Mouse (Mus musculus): ENCODE results near the gene Apoa2. TPM values are rescaled to one million over a fixed set of nuclear protein-coding genes. Genes with fewer than 3 reads are reported as not detected.

Gene Apoa2
- not detected in 4 replicates for total RNA-seq (2023; ENCODE audit: inconsistent age)

GRCm38 (mm10) chr1:171224857-171225256 is at the start of gene Apoa2:
TSS of gene Apoa2 (plus strand) at chr1:171225054.

GRCm38 (mm10) chr1:171195887-171196397 is 28.9 kb upstream of the Apoa2 start, which contains the start of gene Pcp4l1:
TSS of gene Pcp4l1 (minus strand) at chr1:171196268.

GRCm38 (mm10) chr1:171213801-171214496 is 10.9 kb upstream of the Apoa2 start, which contains the start of gene Nr1i3:
TSS of gene Nr1i3 (plus strand) at chr1:171213970.

GRCm38 (mm10) chr1:171222238-171223155 is 2.4 kb upstream of the Apoa2 start, which contains the start of gene Tomm40l:
TSS of gene Tomm40l (minus strand) at chr1:171222514.

GRCm38 (mm10) chr1:171234126-171234525 is 9.3 kb downstream of the Apoa2 start, which contains the start of gene Fcer1g:
TSS of gene Fcer1g (minus strand) at chr1:171234365.

GRCm38 (mm10) chr1:171249913-171250600 is 25.2 kb downstream of the Apoa2 start, which contains the start of gene Adamts4:
TSS of gene Adamts4 (plus strand) at chr1:171250421.

GRCm38 (mm10) chr1:171250680-171251593 is 26.1 kb downstream of the Apoa2 start, which contains the start of gene Ndufs2:
TSS of gene Ndufs2 (minus strand) at chr1:171251388.

GRCm38 (mm10) chr1:171269848-171270572 is 45.2 kb downstream of the Apoa2 start, which contains the start of gene B4galt3:
TSS of gene B4galt3 (plus strand) at chr1:171270328.

Other genes with a start within 250 kb of the Apoa2 start
- gene Fcgr2b, start 248.5 kb upstream of the Apoa2 start, total RNA-seq (2023; ENCODE audit: inconsistent age), result 240 to 258 TPM (median 249 TPM) in 4 replicates
- 0.42 to 1.5 TPM (median 1.0 TPM) in 4 replicates for gene Fcgr4, start 206.1 kb upstream of the Apoa2 start, total RNA-seq (2023; ENCODE audit: inconsistent age)
- gene Fcgr3, start 160.1 kb upstream of the Apoa2 start, total RNA-seq (2023; ENCODE audit: inconsistent age), result 1.7 to 2.7 TPM (median 2.1 TPM) in 4 replicates
- 0.67 to 2.6 TPM (median 1.1 TPM) in 4 replicates for gene Cfap126, start 111.1 kb upstream of the Apoa2 start, total RNA-seq (2023; ENCODE audit: inconsistent age)
- gene Sdhc, start 74.5 kb upstream of the Apoa2 start, total RNA-seq (2023; ENCODE audit: inconsistent age), result 89.4 to 111 TPM (median 94.1 TPM) in 4 replicates
- gene Mpz, start 74.3 kb upstream of the Apoa2 start, total RNA-seq (2023; ENCODE audit: inconsistent age), result not detected in 4 replicates
- not detected in 4 replicates for gene Pcp4l1, start 28.8 kb upstream of the Apoa2 start, total RNA-seq (2023; ENCODE audit: inconsistent age)
- gene Nr1i3, start 11.1 kb upstream of the Apoa2 start, total RNA-seq (2023; ENCODE audit: inconsistent age), result not detected in 4 replicates
- gene Tomm40l, start 2.5 kb upstream of the Apoa2 start, total RNA-seq (2023; ENCODE audit: inconsistent age), result 21.8 to 26.5 TPM (median 24.2 TPM) in 4 replicates
- 4.7 to 12.2 TPM (median 7.7 TPM) in 4 replicates for gene Fcer1g, start 9.3 kb downstream of the Apoa2 start, total RNA-seq (2023; ENCODE audit: inconsistent age)
- gene Adamts4, start 25.4 kb downstream of the Apoa2 start, total RNA-seq (2023; ENCODE audit: inconsistent age), result not detected in 4 replicates
- gene Ndufs2, start 26.3 kb downstream of the Apoa2 start, total RNA-seq (2023; ENCODE audit: inconsistent age), result 120 to 147 TPM (median 125 TPM) in 4 replicates
- 79.8 to 117 TPM (median 101 TPM) in 4 replicates for gene B4galt3, start 45.3 kb downstream of the Apoa2 start, total RNA-seq (2023; ENCODE audit: inconsistent age)
- gene Ppox, start 56.1 kb downstream of the Apoa2 start, total RNA-seq (2023; ENCODE audit: inconsistent age), result 60.4 to 71.5 TPM (median 66.1 TPM) in 4 replicates
- 48.5 to 60.7 TPM (median 55.3 TPM) in 4 replicates for gene Usp21, start 62.9 kb downstream of the Apoa2 start, total RNA-seq (2023; ENCODE audit: inconsistent age)
- 44.8 to 53.1 TPM (median 48.1 TPM) in 4 replicates for gene Ufc1, start 70.0 kb downstream of the Apoa2 start, total RNA-seq (2023; ENCODE audit: inconsistent age)
- gene Dedd, start 104.1 kb downstream of the Apoa2 start, total RNA-seq (2023; ENCODE audit: inconsistent age), result 31.3 to 39.4 TPM (median 34.5 TPM) in 4 replicates
- gene Nit1, start 120.6 kb downstream of the Apoa2 start, total RNA-seq (2023; ENCODE audit: inconsistent age), result 26.8 to 31.8 TPM (median 28.6 TPM) in 4 replicates
- 67.5 to 78.8 TPM (median 74.9 TPM) in 4 replicates for gene Pfdn2, start 120.6 kb downstream of the Apoa2 start, total RNA-seq (2023; ENCODE audit: inconsistent age)
- 0.32 to 0.58 TPM (median 0.45 TPM) in 4 replicates for gene Klhdc9, start 135.7 kb downstream of the Apoa2 start, total RNA-seq (2023; ENCODE audit: inconsistent age)
- gene Nectin4, start 145.0 kb downstream of the Apoa2 start, total RNA-seq (2023; ENCODE audit: inconsistent age), result 0.21 to 0.58 TPM (median 0.45 TPM) in 4 replicates
- gene Arhgap30, start 163.9 kb downstream of the Apoa2 start, total RNA-seq (2023; ENCODE audit: inconsistent age), result 295 to 311 TPM (median 296 TPM) in 4 replicates
- 168 to 206 TPM (median 179 TPM) in 4 replicates for gene Usf1, start 186.3 kb downstream of the Apoa2 start, total RNA-seq (2023; ENCODE audit: inconsistent age)
- gene Tstd1, start 193.8 kb downstream of the Apoa2 start, total RNA-seq (2023; ENCODE audit: inconsistent age), result 6.4 to 19.0 TPM (median 10.9 TPM) in 4 replicates
- 0.27 to 1.3 TPM (median 0.89 TPM) in 4 replicates for gene F11r, start 212.5 kb downstream of the Apoa2 start, total RNA-seq (2023; ENCODE audit: inconsistent age)